Mouse (Mus musculus) central nervous system, embryonic 14 days (tissue): ENCODE results near the gene Minpp1. TPM values are rescaled to one million over a fixed set of nuclear protein-coding genes. Genes with fewer than 3 reads are reported as not detected.

Experiments used
- polyA plus RNA-seq: library from polyadenylated mRNA; depleted of rRNA; stranded (reverse); fragments of >200 nt; gene quantifications from 2 replicates; pipeline ENCODE4 v1.2.3, GENCODE M21; 2012; rRNA removed

Gene Minpp1
- 27.8 and 32.7 TPM in 2 replicates for polyA plus RNA-seq

DNA sequence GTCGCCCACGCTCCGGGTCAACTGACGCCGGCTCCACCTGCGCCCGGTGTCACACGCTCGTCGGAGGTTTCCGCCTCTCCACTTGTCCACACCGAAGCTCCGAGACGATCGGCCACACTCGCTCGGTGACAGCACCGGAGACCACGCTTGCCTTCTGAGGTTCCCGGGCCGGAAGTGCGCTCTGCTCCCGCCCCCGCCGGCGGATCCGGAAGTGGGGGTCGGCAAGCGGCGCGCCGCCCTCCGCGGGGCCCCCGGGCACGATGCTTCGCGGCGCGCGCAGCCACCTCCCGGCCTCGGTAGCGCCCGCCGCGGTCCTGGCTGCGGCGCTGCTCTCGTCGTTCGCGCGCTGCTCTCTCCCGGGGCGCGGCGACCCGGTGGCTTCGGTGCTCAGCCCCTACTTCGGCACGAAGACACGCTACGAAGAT is at the start of gene Minpp1:
TSS of gene Minpp1 (plus strand) at position 89 of the 425 bp plus-strand sequence.

DNA sequence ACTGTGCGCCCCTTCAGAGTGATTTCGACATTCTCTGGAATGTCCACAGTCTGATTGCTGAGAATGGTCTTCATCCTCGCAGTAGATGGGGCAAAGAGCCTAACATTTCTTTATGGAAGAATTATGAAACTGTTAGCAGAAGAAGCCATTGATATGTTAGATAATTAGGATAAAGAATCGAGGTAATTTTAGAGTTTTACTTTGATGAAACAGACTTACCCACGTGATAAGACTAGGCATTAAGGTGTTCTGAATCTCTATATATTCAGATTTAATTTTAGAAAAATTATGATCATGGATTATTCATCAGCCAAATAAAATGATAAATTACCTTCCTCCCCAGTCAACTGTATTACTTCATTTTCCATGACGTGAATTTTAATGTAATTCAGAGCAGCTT is 19.1 kb upstream of the Minpp1 start, which contains the start of gene Rpl9-ps6:
TSS of gene Rpl9-ps6 (minus strand) at position 101 of the 400 bp plus-strand sequence.

Other genes starting within 250 kb of the Minpp1 start
- gene Sgms1, start 96.1 kb upstream of the Minpp1 start, polyA plus RNA-seq, result 8.1 and 10.5 TPM in 2 replicates
- gene Rpl9-ps6, start 19.2 kb upstream of the Minpp1 start, polyA plus RNA-seq, result 40.8 and 43.4 TPM in 2 replicates
- gene Papss2, start 110.0 kb downstream of the Minpp1 start, polyA plus RNA-seq, result 1.6 and 13.3 TPM in 2 replicates